Mouse (Mus musculus) thymus, postnatal 25 days (tissue): ENCODE data around the gene Gpr88.
"Not testable (repeated sequence)": the region's sequence is repeated elsewhere in the genome, so short reads cannot be mapped to it uniquely, and the experiment has no call there.

ENCODE experiments used
- DNase-seq: peaks from one replicate; pipeline ENCODE4 v3.0.0; 2022

The Gpr88 gene

GRCm38 (mm10) chr3:116237527-116237926, 15.8 kb downstream of the Gpr88 start:
- DNase-seq: no peak

GRCm38 (mm10) chr3:116236856-116237255, 16.4 kb downstream of the Gpr88 start:
- no peak for DNase-seq

- no peak for DNase-seq
These were observed 19.8 kb downstream of the Gpr88 start for GRCm38 (mm10) chr3:116233515-116233914.

- DNase-seq: no peak
These were observed 20.5 kb downstream of the Gpr88 start for GRCm38 (mm10) chr3:116232763-116233162.

GRCm38 (mm10) chr3:116229336-116229735, 24.0 kb downstream of the Gpr88 start:
- no peak for DNase-seq

- DNase-seq: no peak
These were observed 24.7 kb downstream of the Gpr88 start for GRCm38 (mm10) chr3:116228360-116229245.

GRCm38 (mm10) chr3:116227383-116227782, 25.9 kb downstream of the Gpr88 start:
- no peak for DNase-seq

- DNase-seq: no peak
These were observed 26.4 kb downstream of the Gpr88 start for GRCm38 (mm10) chr3:116226915-116227314.

- DNase-seq: no peak
These were observed 30.6 kb downstream of the Gpr88 start for GRCm38 (mm10) chr3:116222511-116223243.

GRCm38 (mm10) chr3:116221686-116222010, 31.7 kb downstream of the Gpr88 start:
- no peak for DNase-seq

- no peak for DNase-seq
These were observed 32.2 kb downstream of the Gpr88 start for GRCm38 (mm10) chr3:116220980-116221685.

GRCm38 (mm10) chr3:116217398-116217797, 35.9 kb downstream of the Gpr88 start:
- DNase-seq: not testable (repeated sequence)

GRCm38 (mm10) chr3:116216261-116216660, 37.0 kb downstream of the Gpr88 start:
- DNase-seq: no peak

GRCm38 (mm10) chr3:116211639-116212038, 41.7 kb downstream of the Gpr88 start:
- no peak for DNase-seq

- DNase-seq: no peak
These were observed 42.6 kb downstream of the Gpr88 start for GRCm38 (mm10) chr3:116210720-116211121.

GRCm38 (mm10) chr3:116209214-116209613, 44.1 kb downstream of the Gpr88 start:
- no peak for DNase-seq

- DNase-seq: no peak
These were observed 46.9 kb downstream of the Gpr88 start for GRCm38 (mm10) chr3:116206306-116206834.

GRCm38 (mm10) chr3:116205346-116206219, 47.7 kb downstream of the Gpr88 start:
- no peak for DNase-seq

- no peak for DNase-seq
These were observed 48.7 kb downstream of the Gpr88 start for GRCm38 (mm10) chr3:116204643-116205042.

GRCm38 (mm10) chr3:116203942-116204341, 49.4 kb downstream of the Gpr88 start:
- no peak for DNase-seq

GRCm38 (mm10) chr3:116200060-116200459, 53.2 kb downstream of the Gpr88 start:
- no peak for DNase-seq
